Mouse (Mus musculus) yolk sac, embryonic 10.5 days (tissue): ENCODE measurements at regions not wholly inside any gene's neighbourhood (a gene's known extent, or its start where the extent isn't known, plus 50 kb on each side); places are given as distances from the start of the nearest gene placed in this dataset.
A peak's percentile ranks its signal among the peaks of the same experiment; 100 is the strongest.

ENCODE experiments used
- DNase-seq: peaks from one replicate; pipeline ENCODE4 v3.0.0-alpha.2; 2017; ENCODE audit warnings: low spot score

GRCm38 (mm10) chr14:100792094-100792493 lies 408.0 kb downstream of the Prr30 start:
- DNase-seq = no peak

GRCm38 (mm10) chr14:100781882-100782281 lies 418.2 kb downstream of the Prr30 start:
- no peak for DNase-seq

- no peak for DNase-seq
Observed at GRCm38 (mm10) chr14:100753951-100754350, 446.2 kb downstream of the Prr30 start.

- DNase-seq = no peak
Observed at GRCm38 (mm10) chr14:100752746-100753145, 447.4 kb downstream of the Prr30 start.

GRCm38 (mm10) chr14:100749737-100750541 lies 450.2 kb downstream of the Prr30 start:
- DNase-seq = peak; percentile 67

GRCm38 (mm10) chr14:100735276-100735675 lies 450.8 kb upstream of the Klf12 start:
- DNase-seq = no peak

- no peak for DNase-seq
Observed at GRCm38 (mm10) chr14:100728433-100728832, 444.0 kb upstream of the Klf12 start.

- DNase-seq = no peak
Observed at GRCm38 (mm10) chr14:100727701-100728100, 443.2 kb upstream of the Klf12 start.

GRCm38 (mm10) chr14:100724962-100725361 lies 440.5 kb upstream of the Klf12 start:
- DNase-seq = no peak

- DNase-seq = no peak
Observed at GRCm38 (mm10) chr14:100720667-100721066, 436.2 kb upstream of the Klf12 start.

- no peak for DNase-seq
Observed at GRCm38 (mm10) chr14:100714952-100715351, 430.5 kb upstream of the Klf12 start.

GRCm38 (mm10) chr14:100713999-100714471 lies 429.6 kb upstream of the Klf12 start:
- no peak for DNase-seq

GRCm38 (mm10) chr14:100713592-100713991 lies 429.1 kb upstream of the Klf12 start:
- no peak for DNase-seq

- DNase-seq = no peak
Observed at GRCm38 (mm10) chr14:100665361-100665955, 381.0 kb upstream of the Klf12 start.

GRCm38 (mm10) chr14:100664180-100664579 lies 379.7 kb upstream of the Klf12 start:
- DNase-seq = no peak

GRCm38 (mm10) chr14:100642076-100642475 lies 357.6 kb upstream of the Klf12 start:
- no peak for DNase-seq

- DNase-seq = no peak
Observed at GRCm38 (mm10) chr14:100634521-100634920, 350.0 kb upstream of the Klf12 start.

GRCm38 (mm10) chr14:100631676-100632075 lies 347.2 kb upstream of the Klf12 start:
- DNase-seq = no peak

GRCm38 (mm10) chr14:100630197-100630596 lies 345.7 kb upstream of the Klf12 start:
- no peak for DNase-seq

GRCm38 (mm10) chr14:100627523-100627922 lies 343.0 kb upstream of the Klf12 start:
- DNase-seq = no peak

GRCm38 (mm10) chr14:100619656-100620030 lies 335.2 kb upstream of the Klf12 start:
- no peak for DNase-seq

- no peak for DNase-seq
Observed at GRCm38 (mm10) chr14:100618793-100619655, 334.5 kb upstream of the Klf12 start.
